Mouse (Mus musculus) c-Kit-negative CD71-positive TER-119-positive erythroid progenitor cells, embryonic 14.5 days (primary cell): Measurements from ENCODE around the gene Slc36a4.

Experiments
- DNase-seq: peaks from one replicate; pipeline ENCODE4 v3.0.0-alpha.2; 2013; ENCODE audit warnings: low read depth, low spot score

Slc36a4 gene

GRCm38 (mm10) chr9:15722506-15722905, 13.0 kb downstream of the Slc36a4 start:
- DNase-seq = no peak

GRCm38 (mm10) chr9:15727168-15727567, 17.6 kb downstream of the Slc36a4 start:
- no peak for DNase-seq

GRCm38 (mm10) chr9:15731758-15732748, 22.5 kb downstream of the Slc36a4 start:
- DNase-seq = no peak

- DNase-seq = no peak
Observed at GRCm38 (mm10) chr9:15734056-15734866, 24.7 kb downstream of the Slc36a4 start.

GRCm38 (mm10) chr9:15734867-15735131, 25.3 kb downstream of the Slc36a4 start:
- no peak for DNase-seq

- DNase-seq = no peak
Observed at GRCm38 (mm10) chr9:15737522-15737921, 28.0 kb downstream of the Slc36a4 start.

GRCm38 (mm10) chr9:15741428-15741827, 31.9 kb downstream of the Slc36a4 start:
- no peak for DNase-seq

- no peak for DNase-seq
Observed at GRCm38 (mm10) chr9:15741931-15742330, 32.4 kb downstream of the Slc36a4 start.

- DNase-seq = no peak
Observed at GRCm38 (mm10) chr9:15745985-15746607, 36.6 kb downstream of the Slc36a4 start.

GRCm38 (mm10) chr9:15746636-15747035, 37.1 kb downstream of the Slc36a4 start:
- no peak for DNase-seq

GRCm38 (mm10) chr9:15748383-15748782, 38.8 kb downstream of the Slc36a4 start:
- no peak for DNase-seq

- no peak for DNase-seq
Observed at GRCm38 (mm10) chr9:15759318-15759717, 49.8 kb downstream of the Slc36a4 start.

GRCm38 (mm10) chr9:15766379-15766778, 56.8 kb downstream of the Slc36a4 start:
- no peak for DNase-seq

GRCm38 (mm10) chr9:15766821-15767220, 57.3 kb downstream of the Slc36a4 start:
- DNase-seq = no peak

GRCm38 (mm10) chr9:15772766-15773165, 63.2 kb downstream of the Slc36a4 start:
- no peak for DNase-seq

- no peak for DNase-seq
Observed at GRCm38 (mm10) chr9:15773426-15773825, 63.9 kb downstream of the Slc36a4 start.

- no peak for DNase-seq
Observed at GRCm38 (mm10) chr9:15774911-15775310, 65.4 kb downstream of the Slc36a4 start.

GRCm38 (mm10) chr9:15781936-15782335, 72.4 kb downstream of the Slc36a4 start:
- DNase-seq = no peak

GRCm38 (mm10) chr9:15786192-15786591, 76.7 kb downstream of the Slc36a4 start:
- no peak for DNase-seq

GRCm38 (mm10) chr9:15786610-15787009, 77.1 kb downstream of the Slc36a4 start:
- DNase-seq = no peak

GRCm38 (mm10) chr9:15792076-15792475, 82.5 kb downstream of the Slc36a4 start:
- DNase-seq = no peak
